Mouse (Mus musculus) hindbrain, embryonic 13.5 days (tissue): ENCODE measurements at regions not wholly inside any gene's neighbourhood (a gene's known extent, or its start where the extent isn't known, plus 50 kb on each side); places are given as distances from the start of the nearest gene placed in this dataset.

Experiments
- ATAC-seq: fragments of 200-750 bp; cut with Nextera tagmentation; 2 replicates; pipeline ENCODE4 v1.8.0; 2017; ENCODE audit warnings: moderate TSS enrichment; ENCODE audit not compliant: low FRiP score
- H3K27ac ChIP-seq: fragments of 300-500 bp; sonication (generic); 2 replicates; pipeline ENCODE4 v1.5.1; 2015; ENCODE audit warnings: inconsistent platforms, mild to moderate bottlenecking, moderate library complexity
- H3K27me3 ChIP-seq: fragments of 300-500 bp; sonication (generic); 2 replicates; pipeline ENCODE4 v1.6.1; 2015; ENCODE audit warnings: mild to moderate bottlenecking, inconsistent platforms
- H3K36me3 ChIP-seq: fragments of 300-500 bp; sonication (generic); 2 replicates; pipeline ENCODE4 v1.6.1; 2015; ENCODE audit warnings: mild to moderate bottlenecking, inconsistent platforms
- H3K4me1 ChIP-seq: fragments of 300-500 bp; sonication (generic); replicated peaks from 2 replicates; pipeline ENCODE4 v1.6.1; 2015; ENCODE audit warnings: inconsistent platforms
- H3K4me2 ChIP-seq: fragments of 300-500 bp; sonication (generic); 2 replicates; pipeline ENCODE4 v1.6.1; 2015; ENCODE audit warnings: inconsistent platforms, mild to moderate bottlenecking, moderate library complexity
- H3K4me3 ChIP-seq: fragments of 300-500 bp; sonication (generic); 2 replicates; pipeline ENCODE4 v1.5.1; 2015; ENCODE audit warnings: mild to moderate bottlenecking, inconsistent platforms
- H3K9ac ChIP-seq: fragments of 300-500 bp; sonication (generic); 2 replicates; pipeline ENCODE4 v1.6.1; 2015; ENCODE audit warnings: mild to moderate bottlenecking, inconsistent platforms
- H3K9me3 ChIP-seq: fragments of 300-500 bp; sonication (generic); 2 replicates; pipeline ENCODE4 v1.6.1; 2016; ENCODE audit warnings: inconsistent platforms
- WGBS: fragments of 180-500 bp; shearing (Covaris S2); methylation state at CpG from one replicate; pipeline ENCODE4 v1.1.7; 2015; 5-methylcytosine and 5-hydroxymethylcytosine counted together

GRCm38 (mm10) chr15:50360033-50360988 lies 3524.4 kb upstream of the Gm7489 start:
- no peaks in the 10 kb centered on the region for H3K4me1 ChIP-seq
- H3K9me3 ChIP-seq = no peaks in the 10 kb centered on the region; the same call in 1 of the 2 replicates
- ATAC-seq = no peak
- H3K4me3 ChIP-seq = no peak overlapping the region
- no peaks in the 10 kb centered on the region for H3K27me3 ChIP-seq
- no peaks in the 10 kb centered on the region for H3K36me3 ChIP-seq
- no peak overlapping the region for H3K27ac ChIP-seq
- 76% methylated on average over 5 of the region's 5 CpGs for WGBS
- no peak overlapping the region for H3K9ac ChIP-seq
- no peak overlapping the region for H3K4me2 ChIP-seq

GRCm38 (mm10) chr15:50361334-50361733 lies 3523.4 kb upstream of the Gm7489 start:
- no peak overlapping the region for H3K4me3 ChIP-seq
- no peak overlapping the region for H3K4me2 ChIP-seq
- H3K9me3 ChIP-seq = no peaks in the 10 kb centered on the region; the same call in 1 of the 2 replicates
- no peaks in the 10 kb centered on the region for H3K36me3 ChIP-seq
- 87% methylated on average over 8 of the region's 8 CpGs for WGBS
- no peaks in the 10 kb centered on the region for H3K27me3 ChIP-seq
- no peaks in the 10 kb centered on the region for H3K4me1 ChIP-seq
- ATAC-seq = no peak
- H3K9ac ChIP-seq = no peak overlapping the region
- H3K27ac ChIP-seq = no peak overlapping the region

- Histone ChIP-seq H3K27me3 (no peaks in the 10 kb centered on the region), H3K9me3 (no peaks in the 10 kb centered on the region; the same call in 1 of the 2 replicates), H3K27ac (no peak overlapping the region), H3K9ac (no peak overlapping the region), H3K4me1 (no peaks in the 10 kb centered on the region), H3K4me2 (no peak overlapping the region), H3K4me3 (no peak overlapping the region), H3K36me3 (no peaks in the 10 kb centered on the region)
- 90% methylated on average over 4 of the region's 4 CpGs for WGBS
- no peak for ATAC-seq
Observed at GRCm38 (mm10) chr15:50361751-50362507, 3522.8 kb upstream of the Gm7489 start.

- no peak for ATAC-seq
- H3K9me3 ChIP-seq = no peaks in the 10 kb centered on the region
- H3K27me3 ChIP-seq = no peaks in the 10 kb centered on the region
- H3K9ac ChIP-seq = no peak overlapping the region
- no peak overlapping the region for H3K4me3 ChIP-seq
- no peaks in the 10 kb centered on the region for H3K36me3 ChIP-seq
- no peaks in the 10 kb centered on the region for H3K4me1 ChIP-seq
- H3K4me2 ChIP-seq = no peak overlapping the region
- WGBS = 88% methylated on average over 7 of the region's 7 CpGs
- no peak overlapping the region for H3K27ac ChIP-seq
Observed at GRCm38 (mm10) chr15:50400006-50400781, 3484.5 kb upstream of the Gm7489 start.

- no peak overlapping the region for H3K4me3 ChIP-seq
- H3K36me3 ChIP-seq = no peaks in the 10 kb centered on the region
- H3K9ac ChIP-seq = no peak overlapping the region
- ATAC-seq = no peak
- no peaks in the 10 kb centered on the region for H3K4me1 ChIP-seq
- 92% methylated on average over 2 of the region's 2 CpGs for WGBS
- no peak overlapping the region for H3K4me2 ChIP-seq
- no peaks in the 10 kb centered on the region for H3K9me3 ChIP-seq
- no peak overlapping the region for H3K27ac ChIP-seq
- no peaks in the 10 kb centered on the region for H3K27me3 ChIP-seq
Observed at GRCm38 (mm10) chr15:50401386-50401785, 3483.3 kb upstream of the Gm7489 start.

- Histone ChIP-seq H3K27me3 (no peaks in the 10 kb centered on the region), H3K4me3 (no peak overlapping the region), H3K9me3 (no peaks in the 10 kb centered on the region), H3K4me2 (no peak overlapping the region), H3K36me3 (no peaks in the 10 kb centered on the region), H3K4me1 (no peaks in the 10 kb centered on the region), H3K9ac (no peak overlapping the region), H3K27ac (no peak overlapping the region)
- no peak for ATAC-seq
- 91% methylated on average over 1 of the region's 1 CpGs for WGBS
Observed at GRCm38 (mm10) chr15:50402551-50402950, 3482.2 kb upstream of the Gm7489 start.

- H3K4me1 ChIP-seq = no peaks in the 10 kb centered on the region
- no peaks in the 10 kb centered on the region for H3K9me3 ChIP-seq
- ATAC-seq = no peak
- H3K9ac ChIP-seq = no peak overlapping the region
- H3K27ac ChIP-seq = no peak overlapping the region
- 90% methylated on average over 2 of the region's 2 CpGs for WGBS
- H3K36me3 ChIP-seq = no peaks in the 10 kb centered on the region
- no peaks in the 10 kb centered on the region for H3K27me3 ChIP-seq
- H3K4me3 ChIP-seq = no peak overlapping the region
- H3K4me2 ChIP-seq = no peak overlapping the region
Observed at GRCm38 (mm10) chr15:50403883-50404282, 3480.8 kb upstream of the Gm7489 start.

GRCm38 (mm10) chr15:50408985-50409384 lies 3475.7 kb upstream of the Gm7489 start:
- H3K27ac ChIP-seq = no peak overlapping the region
- H3K4me1 ChIP-seq = no peaks in the 10 kb centered on the region
- H3K4me2 ChIP-seq = no peak overlapping the region
- WGBS = 74% methylated on average over 2 of the region's 2 CpGs
- no peaks in the 10 kb centered on the region for H3K27me3 ChIP-seq
- H3K9me3 ChIP-seq = peaks cover 11% of the 10 kb centered on the region
- no peak overlapping the region for H3K4me3 ChIP-seq
- H3K36me3 ChIP-seq = no peaks in the 10 kb centered on the region
- no peak overlapping the region for H3K9ac ChIP-seq
- ATAC-seq = no peak

GRCm38 (mm10) chr15:50417641-50418040 lies 3467.1 kb upstream of the Gm7489 start:
- 95% methylated on average over 1 of the region's 1 CpGs for WGBS
- no peak overlapping the region for H3K9ac ChIP-seq
- no peaks in the 10 kb centered on the region for H3K27me3 ChIP-seq
- H3K9me3 ChIP-seq = no peaks in the 10 kb centered on the region
- ATAC-seq = no peak
- H3K4me2 ChIP-seq = no peak overlapping the region
- H3K36me3 ChIP-seq = no peaks in the 10 kb centered on the region
- H3K4me1 ChIP-seq = no peaks in the 10 kb centered on the region
- no peak overlapping the region for H3K4me3 ChIP-seq
- no peak overlapping the region for H3K27ac ChIP-seq

GRCm38 (mm10) chr15:50423082-50423665 lies 3461.5 kb upstream of the Gm7489 start:
- Histone ChIP-seq H3K27me3 (no peaks in the 10 kb centered on the region), H3K9me3 (no peaks in the 10 kb centered on the region), H3K9ac (no peak overlapping the region), H3K27ac (no peak overlapping the region), H3K4me3 (no peak overlapping the region), H3K4me1 (no peaks in the 10 kb centered on the region), H3K4me2 (no peak overlapping the region), H3K36me3 (no peaks in the 10 kb centered on the region)
- ATAC-seq = no peak
- WGBS = 71% methylated on average over 5 of the region's 5 CpGs

GRCm38 (mm10) chr15:50449604-50450003 lies 3435.1 kb upstream of the Gm7489 start:
- no peak for ATAC-seq
- H3K9me3 ChIP-seq = no peaks in the 10 kb centered on the region
- no peak overlapping the region for H3K4me2 ChIP-seq
- no peak overlapping the region for H3K4me3 ChIP-seq
- no peaks in the 10 kb centered on the region for H3K4me1 ChIP-seq
- 52% methylated on average over 2 of the region's 2 CpGs for WGBS
- no peak overlapping the region for H3K27ac ChIP-seq
- no peaks in the 10 kb centered on the region for H3K36me3 ChIP-seq
- no peaks in the 10 kb centered on the region for H3K27me3 ChIP-seq
- no peak overlapping the region for H3K9ac ChIP-seq

GRCm38 (mm10) chr15:50472626-50473025 lies 3412.1 kb upstream of the Gm7489 start:
- Histone ChIP-seq H3K9me3 (no peaks in the 10 kb centered on the region), H3K4me3 (no peak overlapping the region), H3K27ac (no peak overlapping the region), H3K9ac (no peak overlapping the region), H3K4me2 (no peak overlapping the region), H3K36me3 (no peaks in the 10 kb centered on the region), H3K27me3 (no peaks in the 10 kb centered on the region), H3K4me1 (no peaks in the 10 kb centered on the region)
- ATAC-seq = no peak
